Mouse (Mus musculus): ENCODE data around the gene Mtmr3. TPM values are rescaled to one million over a fixed set of nuclear protein-coding genes. Genes with fewer than 3 reads are reported as not detected.

The Mtmr3 gene
- total and polyA plus RNA-seq, 2 experiments from 2014 or later = 25.8 to 82.6 TPM

GRCm38 (mm10) chr11:4602691-4603441, 8.2 kb upstream of the Mtmr3 start:
- ATAC-seq (no peak), DNase-seq (ENCODE audit: low spot score) (no peak)
- Histone ChIP-seq H3K27ac (no peak overlapping the region), H3K4me2 (ENCODE audit: low read depth, low read length) (no peak overlapping the region), H3K36me3 (ENCODE audit: insufficient read depth, low read length) (no peaks in the 10 kb centered on the region), H3K9ac (replicated peaks; ENCODE audit: low read length) (no peak overlapping the region), H3K9me3 (ENCODE audit: low read length) (no peaks in the 10 kb centered on the region), H3K4me1 (ENCODE audit: insufficient read depth, low read length) (no peaks in the 10 kb centered on the region), H3K4me3 (ENCODE audit: low read length) (no peak overlapping the region), H3K27me3 (ENCODE audit: insufficient read depth, low read length) (no peaks in the 10 kb centered on the region)
- TF ChIP-seq CTCF (IDR thresholded peaks at IDR 0.05; ENCODE audit: low read depth) = no peak
- WGBS = 24% methylated on average over 12 of the region's 12 CpGs

GRCm38 (mm10) chr11:4601890-4602289, 7.2 kb upstream of the Mtmr3 start:
- Histone ChIP-seq H3K9me3 (ENCODE audit: low read length) (no peaks in the 10 kb centered on the region), H3K4me2 (ENCODE audit: low read depth, low read length) (no peak overlapping the region), H3K4me1 (ENCODE audit: insufficient read depth, low read length) (no peaks in the 10 kb centered on the region), H3K36me3 (ENCODE audit: insufficient read depth, low read length) (no peaks in the 10 kb centered on the region), H3K27me3 (ENCODE audit: insufficient read depth, low read length) (no peaks in the 10 kb centered on the region), H3K27ac (no peak overlapping the region), H3K9ac (replicated peaks; ENCODE audit: low read length) (no peak overlapping the region), H3K4me3 (ENCODE audit: low read length) (no peak overlapping the region)
- TF ChIP-seq CTCF (IDR thresholded peaks at IDR 0.05; ENCODE audit: low read depth) = no peak
- 72% methylated on average over 5 of the region's 5 CpGs for WGBS
- ATAC-seq (no peak), DNase-seq (ENCODE audit: low spot score) (no peak)

- Histone ChIP-seq H3K4me1 (ENCODE audit: insufficient read depth, low read length) (no peaks in the 10 kb centered on the region), H3K36me3 (ENCODE audit: insufficient read depth, low read length) (no peaks in the 10 kb centered on the region), H3K4me3 (ENCODE audit: low read length) (no peak overlapping the region), H3K27me3 (ENCODE audit: insufficient read depth, low read length) (no peaks in the 10 kb centered on the region), H3K9ac (replicated peaks; ENCODE audit: low read length) (no peak overlapping the region), H3K4me2 (ENCODE audit: low read depth, low read length) (no peak overlapping the region), H3K9me3 (ENCODE audit: low read length) (no peaks in the 10 kb centered on the region), H3K27ac (no peak overlapping the region)
- ATAC-seq (no peak), DNase-seq (ENCODE audit: low spot score) (no peak)
- TF ChIP-seq CTCF (IDR thresholded peaks at IDR 0.05; ENCODE audit: low read depth) = no peak
- 88% methylated on average over 3 of the region's 3 CpGs for WGBS
These were observed 5.3 kb upstream of the Mtmr3 start for GRCm38 (mm10) chr11:4599916-4600315.

GRCm38 (mm10) chr11:4598411-4598810, 3.7 kb upstream of the Mtmr3 start:
- 88% methylated on average over 2 of the region's 2 CpGs for WGBS

GRCm38 (mm10) chr11:4593849-4594607, 635 bp downstream of the Mtmr3 start:
- WGBS = 1% methylated on average over 42 of the region's 45 CpGs
- H3K9ac ChIP-seq (replicated peaks; ENCODE audit: low read length) = peak overlapping the region; percentile 92
- H3K36me3 ChIP-seq (ENCODE audit: insufficient read depth, low read length) = no peaks in the 10 kb centered on the region
- peak overlapping the region; percentile 58 for H3K4me2 ChIP-seq (ENCODE audit: low read depth, low read length)
- peak overlapping the region; percentile 90 for H3K27ac ChIP-seq
- TF ChIP-seq CTCF (IDR thresholded peaks at IDR 0.05; ENCODE audit: low read depth) = peak; percentile 25; the same call in 1 of the 2 replicates
- H3K9me3 ChIP-seq (ENCODE audit: low read length) = no peaks in the 10 kb centered on the region
- no peak for DNase-seq (ENCODE audit: low spot score)
- peak; percentile 93 for ATAC-seq
- H3K4me1 ChIP-seq (ENCODE audit: insufficient read depth, low read length) = peaks cover 8% of the 10 kb centered on the region
- no peaks in the 10 kb centered on the region for H3K27me3 ChIP-seq (ENCODE audit: insufficient read depth, low read length)
- peak overlapping the region; percentile 94 for H3K4me3 ChIP-seq (ENCODE audit: low read length)

More at GRCm38 (mm10) chr11:4598411-4598810, 3.7 kb upstream of the Mtmr3 start:
- Histone ChIP-seq H3K4me3 (ENCODE audit: low read length) (no peak overlapping the region), H3K4me1 (ENCODE audit: insufficient read depth, low read length) (0 out of 2 replicates have a peak, but pooled peaks cover under 1% of the 10 kb centered on the region), H3K4me2 (ENCODE audit: low read depth, low read length) (no peak overlapping the region), H3K9ac (replicated peaks; ENCODE audit: low read length) (no peak overlapping the region), H3K9me3 (ENCODE audit: low read length) (no peaks in the 10 kb centered on the region), H3K36me3 (ENCODE audit: insufficient read depth, low read length) (no peaks in the 10 kb centered on the region), H3K27ac (no peak overlapping the region), H3K27me3 (ENCODE audit: insufficient read depth, low read length) (no peaks in the 10 kb centered on the region)
- TF ChIP-seq CTCF (IDR thresholded peaks at IDR 0.05; ENCODE audit: low read depth) = no peak
- no peak for DNase-seq (ENCODE audit: low spot score)
- no peak for ATAC-seq

- DNase-seq (ENCODE audit: low spot score) (no peak), ATAC-seq (no peak)
- TF ChIP-seq CTCF (IDR thresholded peaks at IDR 0.05; ENCODE audit: low read depth) = no peak
- peak overlapping the region; percentile 94 for H3K4me3 ChIP-seq (ENCODE audit: low read length)
- peak overlapping the region; percentile 58 for H3K4me2 ChIP-seq (ENCODE audit: low read depth, low read length)
- no peaks in the 10 kb centered on the region for H3K27me3 ChIP-seq (ENCODE audit: insufficient read depth, low read length)
- 14% methylated on average over 5 of the region's 5 CpGs for WGBS
- H3K9me3 ChIP-seq (ENCODE audit: low read length) = no peaks in the 10 kb centered on the region
- peak overlapping the region; percentile 92; the same call in 1 of the 2 replicates for H3K9ac ChIP-seq (replicated peaks; ENCODE audit: low read length)
- H3K27ac ChIP-seq = no peak overlapping the region
- H3K36me3 ChIP-seq (ENCODE audit: insufficient read depth, low read length) = no peaks in the 10 kb centered on the region
- H3K4me1 ChIP-seq (ENCODE audit: insufficient read depth, low read length) = peaks cover 8% of the 10 kb centered on the region
These were observed 1.2 kb downstream of the Mtmr3 start for GRCm38 (mm10) chr11:4593491-4593848.
